Mouse (Mus musculus) myocyte (in vitro differentiated cells): Measurements from ENCODE around the gene Micu1. TPM values are rescaled to one million over a fixed set of nuclear protein-coding genes. Genes with fewer than 3 reads are reported as not detected.
A peak's percentile ranks its signal among the peaks of the same experiment; 100 is the strongest.

Experiments
- H3K27me3 ChIP-seq: one replicate; pipeline ENCODE4 v1.6.1; 2011; ENCODE audit not compliant: control insufficient read depth, insufficient read depth, insufficient read length
- H3K36me3 ChIP-seq: one replicate; pipeline ENCODE4 v1.6.1; 2011; ENCODE audit not compliant: control insufficient read depth, insufficient read depth
- H3K4me2 ChIP-seq: one replicate; pipeline ENCODE4 v1.6.1; 2011; ENCODE audit warnings: low read depth, control low read depth
- H3K4me3 ChIP-seq: one replicate; pipeline ENCODE4 v1.5.1; 2011; ENCODE audit warnings: mild to moderate bottlenecking, control low read depth, moderate library complexity
- H3K79me2 ChIP-seq: one replicate; pipeline ENCODE4 v1.6.1; 2011; ENCODE audit not compliant: control insufficient read depth, insufficient read depth
- H3ac ChIP-seq: one replicate; pipeline ENCODE4 v1.6.1; 2011; ENCODE audit not compliant: control insufficient read depth, insufficient read length
- CEBPB ChIP-seq: IDR thresholded peaks from 2 replicates; pipeline ENCODE4 v1.6.1; 2011; ENCODE audit warnings: mild to moderate bottlenecking, moderate library complexity; ENCODE audit not compliant: poor library complexity, insufficient read depth, severe bottlenecking
- E2F4 ChIP-seq: IDR thresholded peaks from one replicate; pipeline ENCODE4 v1.6.1; 2011; ENCODE audit warnings: mild to moderate bottlenecking, control low read depth, moderate library complexity; ENCODE audit not compliant: insufficient read depth
- MAX ChIP-seq: IDR thresholded peaks from one replicate; pipeline ENCODE4 v1.6.1; 2011; ENCODE audit warnings: low read depth, mild to moderate bottlenecking, control low read depth
- MYOD1 ChIP-seq, 3 experiments: IDR thresholded peaks; one replicate each; pipeline ENCODE4 v1.6.1; 2011; ENCODE audit warnings: control low read depth in 2 of 3, low read depth in 2 of 3, mild to moderate bottlenecking in 2 of 3, moderate library complexity in 1 of 3; ENCODE audit not compliant: insufficient read length in 2 of 3, control insufficient read depth in 1 of 3
- MYOG ChIP-seq, 3 experiments: IDR thresholded peaks; one replicate each; pipeline ENCODE4 v1.6.1; 2011; ENCODE audit warnings: control low read depth in 2 of 3, low read depth in 2 of 3, mild to moderate bottlenecking in 2 of 3; ENCODE audit not compliant: insufficient read length in 2 of 3, control insufficient read depth in 1 of 3, insufficient read depth in 1 of 3
- POLR2A ChIP-seq: IDR thresholded peaks from one replicate; pipeline ENCODE4 v1.6.1; 2011; ENCODE audit warnings: low read depth, mild to moderate bottlenecking, control low read depth, moderate library complexity; ENCODE audit not compliant: insufficient read length
- POLR2AphosphoS2 ChIP-seq: IDR thresholded peaks from one replicate; pipeline ENCODE4 v1.6.1; 2011; ENCODE audit warnings: low read depth, control low read depth; ENCODE audit not compliant: insufficient read length
- REST ChIP-seq: IDR thresholded peaks from one replicate; pipeline ENCODE4 v1.6.1; 2011; ENCODE audit warnings: mild to moderate bottlenecking, control low read depth, moderate library complexity; ENCODE audit not compliant: insufficient read depth, insufficient read length
- SRF ChIP-seq: IDR thresholded peaks from one replicate; pipeline ENCODE4 v1.6.1; 2011; ENCODE audit warnings: low read depth; ENCODE audit not compliant: control insufficient read depth, insufficient read length
- TCF12 ChIP-seq: IDR thresholded peaks from one replicate; pipeline ENCODE4 v1.6.1; 2011; ENCODE audit warnings: mild to moderate bottlenecking, control low read depth; ENCODE audit not compliant: poor library complexity, insufficient read depth, severe bottlenecking
- TCF3 ChIP-seq: IDR thresholded peaks from one replicate; pipeline ENCODE4 v1.6.1; 2011; ENCODE audit warnings: low read depth, control low read depth; ENCODE audit not compliant: insufficient read length
- USF1 ChIP-seq: IDR thresholded peaks from one replicate; pipeline ENCODE4 v1.6.1; 2011; ENCODE audit warnings: low read depth, mild to moderate bottlenecking, control low read depth, moderate library complexity
- polyA plus RNA-seq: library from polyadenylated mRNA; unstranded; fragments of >200 nt; fragmentation: generic; extraction: Trizol; gene quantifications from one replicate; pipeline ENCODE4 v1.2.1, GENCODE M21; 2012; ENCODE audit warnings: missing spikeins

The Micu1 gene
- polyA plus RNA-seq, 1 experiment = 264 TPM

DNA sequence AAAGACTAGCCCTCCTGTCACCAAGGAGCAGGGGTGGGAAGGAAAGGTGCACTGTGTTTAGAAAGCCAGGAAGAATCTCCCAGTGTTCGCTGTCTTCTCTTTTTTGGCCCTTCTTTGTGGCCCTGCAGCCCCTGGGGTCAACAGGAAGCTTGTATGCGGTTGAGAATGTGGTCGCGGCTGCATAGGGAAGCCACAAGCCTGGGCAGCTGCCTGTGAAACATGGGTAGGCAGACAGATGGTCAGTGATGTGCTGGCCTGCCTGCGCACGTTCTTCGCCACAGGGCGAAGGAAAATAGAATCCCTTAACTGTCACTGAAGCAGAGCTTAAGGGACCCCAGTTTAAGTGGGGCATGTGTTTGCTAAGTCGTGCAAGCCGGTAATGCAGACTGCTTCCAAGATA, 120.6 kb downstream of the Micu1 start:
- TF ChIP-seq E2F4 = no peak
- TF ChIP-seq MYOD1 (IDR thresholded peaks at IDR 0.05; ENCODE audit: control insufficient read depth in 1 of 3, insufficient read length in 2 of 3, low read depth in 2 of 3) = peak in 1 of 3 experiments; percentile 67
- no peak for TF ChIP-seq MAX
- TF ChIP-seq MYOG (IDR thresholded peaks at IDR 0.05; ENCODE audit: control insufficient read depth in 1 of 3, insufficient read depth in 1 of 3, insufficient read length in 2 of 3, low read depth in 2 of 3) = peak in 2 of 3 experiments; percentile 34 to 74
- peaks cover 16% of the 10 kb centered on the region for H3K36me3 ChIP-seq
- no peaks in the 10 kb centered on the region for H3K27me3 ChIP-seq
- no peak overlapping the region for H3K4me2 ChIP-seq
- no peaks in the 10 kb centered on the region for H3K79me2 ChIP-seq
- no peak overlapping the region for H3K4me3 ChIP-seq
- H3ac ChIP-seq = no peak overlapping the region

DNA sequence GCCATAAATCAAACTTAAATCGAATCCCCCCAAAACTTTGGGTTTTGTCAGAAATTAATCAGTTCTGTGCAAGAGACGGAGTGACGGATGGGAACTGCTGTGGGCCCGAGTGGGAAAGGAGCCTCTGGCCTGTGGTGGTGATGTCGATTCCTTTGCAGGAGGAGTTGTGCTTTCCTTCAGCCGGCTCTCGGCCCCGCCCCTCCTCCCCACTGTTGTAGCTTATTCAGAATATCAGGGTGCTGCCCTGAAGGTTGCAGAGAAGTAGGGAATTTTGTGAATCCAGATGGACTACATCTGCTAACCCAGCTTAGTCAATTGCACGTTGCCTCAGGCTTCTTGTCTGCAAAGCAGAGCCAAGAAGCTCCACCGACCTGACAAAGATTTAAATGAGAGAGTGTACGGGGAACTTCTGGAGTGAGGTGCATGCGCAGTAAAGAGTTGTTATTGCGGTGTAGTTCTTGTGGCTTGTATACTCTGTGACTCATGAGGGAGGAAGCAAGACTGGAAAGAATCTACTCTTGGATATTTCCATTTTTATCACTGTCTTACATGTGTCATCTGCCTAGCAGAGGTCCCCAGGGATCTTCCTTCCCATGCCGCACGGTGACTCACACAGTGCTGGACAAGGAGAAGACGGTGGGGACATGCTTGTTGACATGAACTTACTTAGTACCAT, 123.0 kb downstream of the Micu1 start:
- peaks cover 37% of the 10 kb centered on the region for H3K36me3 ChIP-seq
- TF ChIP-seq MYOD1 (IDR thresholded peaks at IDR 0.05; ENCODE audit: control insufficient read depth in 1 of 3, insufficient read length in 2 of 3, low read depth in 2 of 3) = peak in 1 of 3 experiments; percentile 39
- TF ChIP-seq E2F4 = no peak
- TF ChIP-seq REST = no peak
- no peak for TF ChIP-seq SRF
- TF ChIP-seq MAX = no peak
- peak; percentile 29 for TF ChIP-seq POLR2A
- no peak for TF ChIP-seq TCF3
- TF ChIP-seq CEBPB = peak; percentile 66; the same call in 1 of the 2 replicates
- TF ChIP-seq USF1 = no peak
- TF ChIP-seq POLR2AphosphoS2 = no peak
- peak in 2 of 3 experiments; percentile 37 to 62 for TF ChIP-seq MYOG (IDR thresholded peaks at IDR 0.05; ENCODE audit: control insufficient read depth in 1 of 3, insufficient read depth in 1 of 3, insufficient read length in 2 of 3, low read depth in 2 of 3)
- TF ChIP-seq TCF12 = peak; percentile 12
- no peaks in the 10 kb centered on the region for H3K79me2 ChIP-seq
- peak overlapping the region; percentile 93 for H3K4me2 ChIP-seq
- no peak overlapping the region for H3ac ChIP-seq
- H3K27me3 ChIP-seq = no peaks in the 10 kb centered on the region
- H3K4me3 ChIP-seq = no peak overlapping the region

GRCm38 (mm10) chr10:59829886-59830285, 127.6 kb downstream of the Micu1 start:
- no peak overlapping the region for H3ac ChIP-seq
- H3K79me2 ChIP-seq = no peaks in the 10 kb centered on the region
- H3K4me2 ChIP-seq = no peak overlapping the region
- H3K27me3 ChIP-seq = no peaks in the 10 kb centered on the region
- H3K4me3 ChIP-seq = no peak overlapping the region
- TF ChIP-seq TCF12 (no peak), REST (no peak), E2F4 (no peak), TCF3 (no peak), MAX (no peak), POLR2A (no peak), CEBPB (no peak), MYOD1 (IDR thresholded peaks at IDR 0.05; ENCODE audit: control insufficient read depth in 1 of 3, insufficient read length in 2 of 3, low read depth in 2 of 3) (no peak), SRF (no peak), POLR2AphosphoS2 (no peak), USF1 (no peak), MYOG (IDR thresholded peaks at IDR 0.05; ENCODE audit: control insufficient read depth in 1 of 3, insufficient read depth in 1 of 3, insufficient read length in 2 of 3, low read depth in 2 of 3) (no peak)
- peaks cover 40% of the 10 kb centered on the region for H3K36me3 ChIP-seq

DNA sequence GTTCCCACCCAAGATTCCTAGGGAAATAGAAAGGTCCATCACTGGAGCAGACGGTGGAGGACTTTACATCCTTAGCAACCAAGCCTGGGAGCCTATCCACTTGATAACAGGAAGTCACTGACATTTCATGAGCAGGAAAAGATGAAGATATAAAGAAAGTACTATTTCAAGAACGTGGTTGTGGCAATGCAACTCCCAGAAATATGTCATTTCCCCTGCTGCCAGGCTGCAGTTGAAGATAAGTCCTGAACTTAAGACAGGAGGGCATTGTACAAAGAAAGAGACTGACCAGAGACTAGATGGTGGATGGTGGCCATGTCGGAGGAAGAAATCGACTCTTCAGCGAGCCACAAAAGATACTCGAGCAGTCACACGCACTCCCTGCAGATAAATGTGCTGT, 129.7 kb downstream of the Micu1 start:
- no peak overlapping the region for H3K4me3 ChIP-seq
- H3ac ChIP-seq = no peak overlapping the region
- H3K4me2 ChIP-seq = no peak overlapping the region
- no peaks in the 10 kb centered on the region for H3K79me2 ChIP-seq
- H3K36me3 ChIP-seq = peaks cover 37% of the 10 kb centered on the region
- TF ChIP-seq MYOD1 (IDR thresholded peaks at IDR 0.05; ENCODE audit: control insufficient read depth in 1 of 3, insufficient read length in 2 of 3, low read depth in 2 of 3) = no peak
- no peak for TF ChIP-seq REST
- no peak for TF ChIP-seq TCF12
- TF ChIP-seq USF1 = no peak
- no peak for TF ChIP-seq CEBPB
- TF ChIP-seq POLR2AphosphoS2 = no peak
- no peak for TF ChIP-seq TCF3
- TF ChIP-seq SRF = no peak
- no peak for TF ChIP-seq MAX
- TF ChIP-seq E2F4 = no peak
- no peak for TF ChIP-seq MYOG (IDR thresholded peaks at IDR 0.05; ENCODE audit: control insufficient read depth in 1 of 3, insufficient read depth in 1 of 3, insufficient read length in 2 of 3, low read depth in 2 of 3)
- no peak for TF ChIP-seq POLR2A
- no peaks in the 10 kb centered on the region for H3K27me3 ChIP-seq
